8 mouse cellular contexts compared by ENCODE assay signal in genomic region chr15:97667437-97667836, GRCm38 (mm10). TPM values are rescaled to one million over a fixed set of nuclear protein-coding genes. Genes with fewer than 3 reads are reported as not detected.
A peak's percentile ranks its signal among the peaks of the same experiment; 100 is the strongest.
DNase-seq lines count a peak whose midpoint lies in the region; ATAC-seq lines count a peak whose summit lies in the region.

No protein-coding gene starts in this region.

- 31% methylated on average over 7 of the region's 7 CpGs for WGBS in heart, embryonic 13.5 days

- H3K4me1 ChIP-seq in heart, embryonic 13.5 days: peaks cover 9% of the 10 kb centered on the region

- H3K9ac ChIP-seq in heart, embryonic 13.5 days: no peak overlapping the region

- no peaks in the 10 kb centered on the region for H3K9me3 ChIP-seq in heart, embryonic 13.5 days

- H3K27me3 ChIP-seq in heart, embryonic 13.5 days (replicated peaks): no peaks in the 10 kb centered on the region

- H3K36me3 ChIP-seq in heart, embryonic 13.5 days: 0 out of 2 replicates have a peak, but pooled peaks cover 1% of the 10 kb centered on the region

- no peak for ATAC-seq in heart, embryonic 13.5 days (ENCODE audit: extremely low read depth, insufficient number of reproducible peaks, low FRiP score, low TSS enrichment)
- ATAC-seq in megakaryocyte-erythroid progenitor cell, adult 5-6 weeks (replicated peaks; ENCODE audit: low FRiP score, low TSS enrichment, poor library complexity, severe bottlenecking): no peak

- H3K4me3 ChIP-seq in heart, embryonic 13.5 days: no peak overlapping the region

- H3K4me2 ChIP-seq in heart, embryonic 13.5 days: peak overlapping the region; percentile 31; the same call in 1 of the 2 replicates

- no peak overlapping the region for H3K27ac ChIP-seq in heart, embryonic 13.5 days (replicated peaks)

- DNase-seq in CD4-positive, CD25-positive, alpha-beta regulatory T cell, adult 2 months (ENCODE audit: low read depth, low spot score): peak; percentile 88
- DNase-seq in T-cell, adult 2 months (ENCODE audit: low spot score): peak; percentile 72
- DNase-seq in cerebellum, postnatal 25 days: peak; percentile 71 to 75
- peak; percentile 75 to 79 for DNase-seq in layer of hippocampus, postnatal 14 days (ENCODE audit: low spot score in 2 of 2)
- peak; percentile 75 for DNase-seq in lung, postnatal 36 days
- DNase-seq in right cerebral cortex, adult 2 months (ENCODE audit: low spot score in 2 of 2): peak; percentile 75 to 77

RNA-seq across cellular contexts. Expression of gene Rpap3, which starts 38.2 kb away (rescaled TPM):
- polyA plus RNA-seq in heart, embryonic 13.5 days (2015; fragmentation: Nextera tagmentation; extraction: Ambion mirVana): 17.9 and 18.5 TPM in 2 replicates
- total RNA-seq in layer of hippocampus, postnatal 14 days (2021): 10 to 100 TPM; 25.3 to 26.4 TPM
- 28.7 and 37.9 TPM in 2 replicates for total RNA-seq in megakaryocyte-erythroid progenitor cell, adult 5-6 weeks (2014; fragmentation: Nextera tagmentation)
- 43.5 and 48.6 TPM in 2 replicates for total RNA-seq in megakaryocyte-erythroid progenitor cell, adult 5-6 weeks (2017)
